Mouse (Mus musculus): ENCODE results near the gene 1700017N19Rik. TPM values are rescaled to one million over a fixed set of nuclear protein-coding genes. Genes with fewer than 3 reads are reported as not detected.

Gene 1700017N19Rik
- polyA plus RNA-seq, 1 experiment = not detected

- no peak overlapping the region for H3K27ac ChIP-seq (ENCODE audit: insufficient read depth, low read length)
- TF ChIP-seq POLR2A (IDR thresholded peaks at IDR 0.05; ENCODE audit: low read depth, low read length) = no peak
- TF ChIP-seq CTCF (IDR thresholded peaks at IDR 0.05; ENCODE audit: extremely low read depth, insufficient read depth, insufficient read length, insufficient replicate concordance) = no peak
- H3K36me3 ChIP-seq (ENCODE audit: control insufficient read depth, insufficient read depth, low read length) = no peaks in the 10 kb centered on the region
- H3K4me1 ChIP-seq (ENCODE audit: control insufficient read depth, insufficient read depth, insufficient read length) = no peaks in the 10 kb centered on the region
- 88% methylated on average over 6 of the region's 6 CpGs for WGBS
- no peaks in the 10 kb centered on the region for H3K27me3 ChIP-seq (ENCODE audit: control insufficient read depth, insufficient read depth, low read length)
- no peak overlapping the region for H3K4me3 ChIP-seq (ENCODE audit: extremely low read depth, insufficient read depth, insufficient read length)
- DNase-seq (ENCODE audit: low read depth in 1 of 2, low spot score in 2 of 2) = no peak
Observed at GRCm38 (mm10) chr10:100617233-100617903, 27.1 kb downstream of the 1700017N19Rik start.

GRCm38 (mm10) chr10:100619474-100619873 lies 29.2 kb downstream of the 1700017N19Rik start:
- WGBS = 94% methylated on average over 7 of the region's 7 CpGs
- no peaks in the 10 kb centered on the region for H3K27me3 ChIP-seq (ENCODE audit: control insufficient read depth, insufficient read depth, low read length)
- H3K4me3 ChIP-seq (ENCODE audit: extremely low read depth, insufficient read depth, insufficient read length) = no peak overlapping the region
- no peak for DNase-seq (ENCODE audit: low read depth in 1 of 2, low spot score in 2 of 2)
- H3K4me1 ChIP-seq (ENCODE audit: control insufficient read depth, insufficient read depth, insufficient read length) = no peaks in the 10 kb centered on the region
- no peaks in the 10 kb centered on the region for H3K36me3 ChIP-seq (ENCODE audit: control insufficient read depth, insufficient read depth, low read length)
- no peak overlapping the region for H3K27ac ChIP-seq (ENCODE audit: insufficient read depth, low read length)
- TF ChIP-seq POLR2A (IDR thresholded peaks at IDR 0.05; ENCODE audit: low read depth, low read length) (no peak), CTCF (IDR thresholded peaks at IDR 0.05; ENCODE audit: extremely low read depth, insufficient read depth, insufficient read length, insufficient replicate concordance) (no peak)

GRCm38 (mm10) chr10:100620040-100620439 lies 29.8 kb downstream of the 1700017N19Rik start:
- Histone ChIP-seq H3K4me3 (ENCODE audit: extremely low read depth, insufficient read depth, insufficient read length) (no peak overlapping the region), H3K4me1 (ENCODE audit: control insufficient read depth, insufficient read depth, insufficient read length) (no peaks in the 10 kb centered on the region), H3K36me3 (ENCODE audit: control insufficient read depth, insufficient read depth, low read length) (no peaks in the 10 kb centered on the region), H3K27me3 (ENCODE audit: control insufficient read depth, insufficient read depth, low read length) (no peaks in the 10 kb centered on the region), H3K27ac (ENCODE audit: insufficient read depth, low read length) (no peak overlapping the region)
- TF ChIP-seq CTCF (IDR thresholded peaks at IDR 0.05; ENCODE audit: extremely low read depth, insufficient read depth, insufficient read length, insufficient replicate concordance) = no peak
- no peak for DNase-seq (ENCODE audit: low read depth in 1 of 2, low spot score in 2 of 2)
- 93% methylated on average over 12 of the region's 12 CpGs for WGBS

- TF ChIP-seq CTCF (IDR thresholded peaks at IDR 0.05; ENCODE audit: extremely low read depth, insufficient read depth, insufficient read length, insufficient replicate concordance) (no peak), POLR2A (IDR thresholded peaks at IDR 0.05; ENCODE audit: low read depth, low read length) (no peak)
- Histone ChIP-seq H3K4me3 (ENCODE audit: extremely low read depth, insufficient read depth, insufficient read length) (no peak overlapping the region), H3K36me3 (ENCODE audit: control insufficient read depth, insufficient read depth, low read length) (no peaks in the 10 kb centered on the region), H3K27ac (ENCODE audit: insufficient read depth, low read length) (no peak overlapping the region), H3K4me1 (ENCODE audit: control insufficient read depth, insufficient read depth, insufficient read length) (no peaks in the 10 kb centered on the region), H3K27me3 (ENCODE audit: control insufficient read depth, insufficient read depth, low read length) (no peaks in the 10 kb centered on the region)
- 88% methylated on average over 3 of the region's 3 CpGs for WGBS
- no peak for DNase-seq (ENCODE audit: low read depth in 1 of 2, low spot score in 2 of 2)
Observed at GRCm38 (mm10) chr10:100622494-100622893, 32.2 kb downstream of the 1700017N19Rik start.

GRCm38 (mm10) chr10:100629762-100630438 lies 39.6 kb downstream of the 1700017N19Rik start:
- peak; percentile 14 to 18 for DNase-seq (ENCODE audit: low read depth in 1 of 2, low spot score in 2 of 2)
- no peak overlapping the region for H3K27ac ChIP-seq (ENCODE audit: insufficient read depth, low read length)
- H3K4me3 ChIP-seq (ENCODE audit: extremely low read depth, insufficient read depth, insufficient read length) = no peak overlapping the region
- peaks cover 2% of the 10 kb centered on the region; the same call in 1 of the 2 replicates for H3K4me1 ChIP-seq (ENCODE audit: control insufficient read depth, insufficient read depth, insufficient read length)
- TF ChIP-seq CTCF (IDR thresholded peaks at IDR 0.05; ENCODE audit: extremely low read depth, insufficient read depth, insufficient read length, insufficient replicate concordance) (peak; percentile 63; the same call in 1 of the 2 replicates), POLR2A (IDR thresholded peaks at IDR 0.05; ENCODE audit: low read depth, low read length) (no peak)
- no peaks in the 10 kb centered on the region for H3K27me3 ChIP-seq (ENCODE audit: control insufficient read depth, insufficient read depth, low read length)
- no peaks in the 10 kb centered on the region for H3K36me3 ChIP-seq (ENCODE audit: control insufficient read depth, insufficient read depth, low read length)
- WGBS = 22% methylated on average over 20 of the region's 20 CpGs

GRCm38 (mm10) chr10:100642887-100643286 lies 52.6 kb downstream of the 1700017N19Rik start:
- WGBS = 90% methylated on average over 3 of the region's 3 CpGs
- Histone ChIP-seq H3K36me3 (ENCODE audit: control insufficient read depth, insufficient read depth, low read length) (no peaks in the 10 kb centered on the region), H3K4me3 (ENCODE audit: extremely low read depth, insufficient read depth, insufficient read length) (no peak overlapping the region), H3K4me1 (ENCODE audit: control insufficient read depth, insufficient read depth, insufficient read length) (no peaks in the 10 kb centered on the region), H3K27me3 (ENCODE audit: control insufficient read depth, insufficient read depth, low read length) (no peaks in the 10 kb centered on the region), H3K27ac (ENCODE audit: insufficient read depth, low read length) (no peak overlapping the region)
- no peak for DNase-seq (ENCODE audit: low read depth in 1 of 2, low spot score in 2 of 2)
- TF ChIP-seq CTCF (IDR thresholded peaks at IDR 0.05; ENCODE audit: extremely low read depth, insufficient read depth, insufficient read length, insufficient replicate concordance) = no peak
- no peak for TF ChIP-seq POLR2A (IDR thresholded peaks at IDR 0.05; ENCODE audit: low read depth, low read length)
